Mouse (Mus musculus): ENCODE measurements around the gene Sergef. TPM values are rescaled to one million over a fixed set of nuclear protein-coding genes. Genes with fewer than 3 reads are reported as not detected.

Sergef gene
- polyA plus RNA-seq, 1 experiment: not detected

- no peak for TF ChIP-seq CTCF (IDR thresholded peaks at IDR 0.05; ENCODE audit: insufficient read depth, low read depth, low read length)
- TF ChIP-seq POLR2A (IDR thresholded peaks at IDR 0.05; ENCODE audit: insufficient read depth, low read depth, low read length): no peak
- Histone ChIP-seq H3K27ac (ENCODE audit: insufficient read depth, low read depth, low read length) (no peak overlapping the region), H3K4me1 (ENCODE audit: control insufficient read depth, insufficient read depth, low read length) (peaks cover 18% of the 10 kb centered on the region), H3K4me3 (ENCODE audit: insufficient read depth, low read depth, low read length) (no peak overlapping the region)
- WGBS: 57% methylated on average over 8 of the region's 8 CpGs
Measured at GRCm38 (mm10) chr7:46529930-46530329, 109.7 kb downstream of the Sergef start.

GRCm38 (mm10) chr7:46529259-46529658, 110.3 kb downstream of the Sergef start:
- no peak overlapping the region for H3K27ac ChIP-seq (ENCODE audit: insufficient read depth, low read depth, low read length)
- TF ChIP-seq POLR2A (IDR thresholded peaks at IDR 0.05; ENCODE audit: insufficient read depth, low read depth, low read length) (no peak), CTCF (IDR thresholded peaks at IDR 0.05; ENCODE audit: insufficient read depth, low read depth, low read length) (no peak)
- no peak overlapping the region for H3K4me3 ChIP-seq (ENCODE audit: insufficient read depth, low read depth, low read length)
- WGBS: 88% methylated on average over 5 of the region's 5 CpGs
- peaks cover 18% of the 10 kb centered on the region for H3K4me1 ChIP-seq (ENCODE audit: control insufficient read depth, insufficient read depth, low read length)

- TF ChIP-seq POLR2A (IDR thresholded peaks at IDR 0.05; ENCODE audit: insufficient read depth, low read depth, low read length) (no peak), CTCF (IDR thresholded peaks at IDR 0.05; ENCODE audit: insufficient read depth, low read depth, low read length) (no peak)
- WGBS: 56% methylated on average over 6 of the region's 6 CpGs
Measured at GRCm38 (mm10) chr7:46526665-46527154, 112.9 kb downstream of the Sergef start.

GRCm38 (mm10) chr7:46523215-46523614, 116.4 kb downstream of the Sergef start:
- no peak for TF ChIP-seq CTCF (IDR thresholded peaks at IDR 0.05; ENCODE audit: insufficient read depth, low read depth, low read length)
- TF ChIP-seq POLR2A (IDR thresholded peaks at IDR 0.05; ENCODE audit: insufficient read depth, low read depth, low read length): no peak
- no peak overlapping the region for H3K27ac ChIP-seq (ENCODE audit: insufficient read depth, low read depth, low read length)
- H3K4me1 ChIP-seq (ENCODE audit: control insufficient read depth, insufficient read depth, low read length): peaks cover 7% of the 10 kb centered on the region; the same call in 1 of the 2 replicates
- no peak overlapping the region for H3K4me3 ChIP-seq (ENCODE audit: insufficient read depth, low read depth, low read length)
- WGBS: 90% methylated on average over 7 of the region's 7 CpGs

More at GRCm38 (mm10) chr7:46526665-46527154, 112.9 kb downstream of the Sergef start:
- Histone ChIP-seq H3K4me1 (ENCODE audit: control insufficient read depth, insufficient read depth, low read length) (peaks cover 7% of the 10 kb centered on the region; the same call in 1 of the 2 replicates), H3K4me3 (ENCODE audit: insufficient read depth, low read depth, low read length) (no peak overlapping the region), H3K27ac (ENCODE audit: insufficient read depth, low read depth, low read length) (no peak overlapping the region)

GRCm38 (mm10) chr7:46521794-46522193, 117.8 kb downstream of the Sergef start:
- TF ChIP-seq POLR2A (IDR thresholded peaks at IDR 0.05; ENCODE audit: insufficient read depth, low read depth, low read length) (no peak), CTCF (IDR thresholded peaks at IDR 0.05; ENCODE audit: insufficient read depth, low read depth, low read length) (no peak)
- no peak overlapping the region for H3K27ac ChIP-seq (ENCODE audit: insufficient read depth, low read depth, low read length)

GRCm38 (mm10) chr7:46519148-46519547, 120.5 kb downstream of the Sergef start:
- no peak overlapping the region for H3K27ac ChIP-seq (ENCODE audit: insufficient read depth, low read depth, low read length)
- 48% methylated on average over 11 of the region's 11 CpGs for WGBS
- TF ChIP-seq POLR2A (IDR thresholded peaks at IDR 0.05; ENCODE audit: insufficient read depth, low read depth, low read length) (no peak), CTCF (IDR thresholded peaks at IDR 0.05; ENCODE audit: insufficient read depth, low read depth, low read length) (no peak)
- H3K4me3 ChIP-seq (ENCODE audit: insufficient read depth, low read depth, low read length): no peak overlapping the region
- peaks cover 7% of the 10 kb centered on the region; the same call in 1 of the 2 replicates for H3K4me1 ChIP-seq (ENCODE audit: control insufficient read depth, insufficient read depth, low read length)

More at GRCm38 (mm10) chr7:46521794-46522193, 117.8 kb downstream of the Sergef start:
- Histone ChIP-seq H3K4me3 (ENCODE audit: insufficient read depth, low read depth, low read length) (no peak overlapping the region), H3K4me1 (ENCODE audit: control insufficient read depth, insufficient read depth, low read length) (peaks cover 7% of the 10 kb centered on the region; the same call in 1 of the 2 replicates)
- 95% methylated on average over 17 of the region's 17 CpGs for WGBS

- Histone ChIP-seq H3K4me3 (ENCODE audit: insufficient read depth, low read depth, low read length) (no peak overlapping the region), H3K4me1 (ENCODE audit: control insufficient read depth, insufficient read depth, low read length) (peaks cover 7% of the 10 kb centered on the region; the same call in 1 of the 2 replicates), H3K27ac (ENCODE audit: insufficient read depth, low read depth, low read length) (no peak overlapping the region)
- WGBS: 69% methylated on average over 5 of the region's 5 CpGs
- TF ChIP-seq POLR2A (IDR thresholded peaks at IDR 0.05; ENCODE audit: insufficient read depth, low read depth, low read length): no peak
- TF ChIP-seq CTCF (IDR thresholded peaks at IDR 0.05; ENCODE audit: insufficient read depth, low read depth, low read length): no peak
Measured at GRCm38 (mm10) chr7:46517158-46517557, 122.4 kb downstream of the Sergef start.

GRCm38 (mm10) chr7:46515960-46516359, 123.6 kb downstream of the Sergef start:
- Histone ChIP-seq H3K27ac (ENCODE audit: insufficient read depth, low read depth, low read length) (no peak overlapping the region), H3K4me1 (ENCODE audit: control insufficient read depth, insufficient read depth, low read length) (peaks cover 7% of the 10 kb centered on the region), H3K4me3 (ENCODE audit: insufficient read depth, low read depth, low read length) (no peak overlapping the region)
- WGBS: 75% methylated on average over 5 of the region's 5 CpGs
- TF ChIP-seq POLR2A (IDR thresholded peaks at IDR 0.05; ENCODE audit: insufficient read depth, low read depth, low read length) (no peak), CTCF (IDR thresholded peaks at IDR 0.05; ENCODE audit: insufficient read depth, low read depth, low read length) (no peak)

- H3K4me3 ChIP-seq (ENCODE audit: insufficient read depth, low read depth, low read length): no peak overlapping the region
- H3K4me1 ChIP-seq (ENCODE audit: control insufficient read depth, insufficient read depth, low read length): peaks cover 13% of the 10 kb centered on the region
- 88% methylated on average over 8 of the region's 8 CpGs for WGBS
- TF ChIP-seq CTCF (IDR thresholded peaks at IDR 0.05; ENCODE audit: insufficient read depth, low read depth, low read length): no peak
- TF ChIP-seq POLR2A (IDR thresholded peaks at IDR 0.05; ENCODE audit: insufficient read depth, low read depth, low read length): no peak
- H3K27ac ChIP-seq (ENCODE audit: insufficient read depth, low read depth, low read length): no peak overlapping the region
Measured at GRCm38 (mm10) chr7:46514981-46515380, 124.6 kb downstream of the Sergef start.

All from olfactory bulb, adult 2 months (tissue).